Mouse (Mus musculus) cortical plate, adult 2 months (tissue): ENCODE results near the gene E430018J23Rik.

ENCODE experiments used
- CTCF ChIP-seq: fragments of 200-500 bp; IDR thresholded peaks from 2 replicates; pipeline ENCODE4 v1.5.1; 2011; ENCODE audit warnings: mild to moderate bottlenecking, control low read depth, low read length; ENCODE audit not compliant: insufficient read depth; ENCODE audit errors: extremely low read depth
- POLR2A ChIP-seq: fragments of 200-500 bp; IDR thresholded peaks from 2 replicates; pipeline ENCODE4 v1.6.1; 2011; ENCODE audit warnings: mild to moderate bottlenecking, low read length, control low read depth; ENCODE audit not compliant: insufficient read depth; ENCODE audit errors: extremely low read depth

GRCm38 (mm10) chr7:127392251-127392824 is 1.1 kb downstream of the E430018J23Rik start:
- TF ChIP-seq POLR2A (no peak), CTCF (no peak)
